Comparison of ENCODE assay signal across 8 mouse cellular contexts in genomic region chr7:25209161-25209622, GRCm38 (mm10). TPM values are rescaled to one million over a fixed set of nuclear protein-coding genes. Genes with fewer than 3 reads are reported as not detected.
A peak's percentile ranks its signal among the peaks of the same experiment; 100 is the strongest.
DNase-seq lines count a peak whose midpoint lies in the region; ATAC-seq and TF ChIP-seq lines count a peak whose summit lies in the region.

No protein-coding gene starts in this region.

- H3K4me3 ChIP-seq in embryonic facial prominence, embryonic 14.5 days (ENCODE audit: low read depth, low read length): no peak overlapping the region
- H3K4me3 ChIP-seq in embryonic facial prominence, embryonic 10.5 days: no peak overlapping the region
- peak overlapping the region; percentile 59 for H3K4me3 ChIP-seq in erythroblast, embryonic 14.5 days (replicated peaks)
- no peak overlapping the region for H3K4me3 ChIP-seq in lung, postnatal 0 days (ENCODE audit: low read depth, low read length)
- no peak overlapping the region for H3K4me3 ChIP-seq in layer of hippocampus, adult 2 months

- no peaks in the 10 kb centered on the region for H3K4me1 ChIP-seq in embryonic facial prominence, embryonic 14.5 days (ENCODE audit: control insufficient read depth, insufficient read depth, low read length)
- H3K4me1 ChIP-seq in embryonic facial prominence, embryonic 10.5 days: peaks cover 8% of the 10 kb centered on the region
- H3K4me1 ChIP-seq in erythroblast, embryonic 14.5 days (ENCODE audit: control insufficient read depth): peaks cover 92% of the 10 kb centered on the region
- H3K4me1 ChIP-seq in lung, postnatal 0 days (ENCODE audit: insufficient read depth, low read depth, low read length): no peaks in the 10 kb centered on the region

- intact Hi-C loops in left cerebral cortex, postnatal 10 days (cut with DNase I): no loop called here

- H3K27me3 ChIP-seq in embryonic facial prominence, embryonic 14.5 days (replicated peaks; ENCODE audit: control insufficient read depth, insufficient read depth, low read length): no peaks in the 10 kb centered on the region
- no peaks in the 10 kb centered on the region for H3K27me3 ChIP-seq in embryonic facial prominence, embryonic 10.5 days (replicated peaks; ENCODE audit: low read depth, poor library complexity, severe bottlenecking)
- H3K27me3 ChIP-seq in erythroblast, embryonic 14.5 days (ENCODE audit: control insufficient read depth): no peaks in the 10 kb centered on the region
- no peaks in the 10 kb centered on the region for H3K27me3 ChIP-seq in lung, postnatal 0 days (replicated peaks; ENCODE audit: insufficient read depth, low read length)

- TF ChIP-seq EP300 in lung, postnatal 0 days (IDR thresholded peaks at IDR 0.05): no peak

- no peak overlapping the region for H3K27ac ChIP-seq in embryonic facial prominence, embryonic 14.5 days (replicated peaks; ENCODE audit: low read depth, low read length)
- H3K27ac ChIP-seq in embryonic facial prominence, embryonic 10.5 days (replicated peaks): no peak overlapping the region
- peak overlapping the region; percentile 57; the same call in 1 of the 2 replicates for H3K27ac ChIP-seq in lung, postnatal 0 days (ENCODE audit: low read length)
- H3K27ac ChIP-seq in layer of hippocampus, adult 2 months: no peak overlapping the region

- no peak for ATAC-seq in embryonic facial prominence, embryonic 14.5 days (ENCODE audit: low read depth)
- ATAC-seq in lung, postnatal 0 days: peak; percentile 84

- 60% methylated on average over 3 of the region's 3 CpGs for WGBS in embryonic facial prominence, embryonic 14.5 days
- 76% methylated on average over 3 of the region's 3 CpGs for WGBS in embryonic facial prominence, embryonic 10.5 days
- 42% methylated on average over 3 of the region's 3 CpGs for WGBS in lung, postnatal 0 days

- TF ChIP-seq CTCF in lung, postnatal 0 days (IDR thresholded peaks at IDR 0.05): no peak
- no peak for TF ChIP-seq CTCF in layer of hippocampus, adult 2 months (conservative IDR thresholded peaks at IDR 0.05)

- no peak overlapping the region for H3K9ac ChIP-seq in embryonic facial prominence, embryonic 14.5 days (ENCODE audit: low read depth, low read length)
- H3K9ac ChIP-seq in lung, postnatal 0 days (replicated peaks; ENCODE audit: low read depth): no peak overlapping the region

- no peak overlapping the region for H3K4me2 ChIP-seq in embryonic facial prominence, embryonic 14.5 days (ENCODE audit: low read depth, low read length)
- no peak overlapping the region for H3K4me2 ChIP-seq in lung, postnatal 0 days (replicated peaks; ENCODE audit: low read depth, low read length)

- peak; percentile 9 for DNase-seq in embryonic facial prominence, embryonic 14.5 days (ENCODE audit: low spot score)
- DNase-seq in embryonic facial prominence, embryonic 10.5 days (ENCODE audit: low spot score): no peak
- DNase-seq in B cell, adult 2 months: peak; percentile 52 to 56
- DNase-seq in lung, postnatal 0 days (ENCODE audit: low spot score): peak; percentile 81
- no peak for DNase-seq in layer of hippocampus, adult 2 months (ENCODE audit: low spot score in 2 of 2)
- no peak for DNase-seq in gastrocnemius, postnatal 10 days
- no peak for DNase-seq in left cerebral cortex, postnatal 10 days (ENCODE audit: extremely low spot score in 1 of 2, low spot score in 2 of 2)

- no peaks in the 10 kb centered on the region for H3K9me3 ChIP-seq in embryonic facial prominence, embryonic 14.5 days (ENCODE audit: control insufficient read depth, low read length)
- H3K9me3 ChIP-seq in embryonic facial prominence, embryonic 10.5 days: no peaks in the 10 kb centered on the region
- H3K9me3 ChIP-seq in erythroblast, embryonic 14.5 days (ENCODE audit: control insufficient read depth, low read length): no peaks in the 10 kb centered on the region
- no peaks in the 10 kb centered on the region for H3K9me3 ChIP-seq in lung, postnatal 0 days (ENCODE audit: low read length)

- peaks cover 29% of the 10 kb centered on the region; the same call in 1 of the 2 replicates for H3K36me3 ChIP-seq in embryonic facial prominence, embryonic 14.5 days (ENCODE audit: control insufficient read depth, insufficient read depth, low read length)
- H3K36me3 ChIP-seq in embryonic facial prominence, embryonic 10.5 days (replicated peaks): peaks cover 60% of the 10 kb centered on the region
- H3K36me3 ChIP-seq in erythroblast, embryonic 14.5 days (ENCODE audit: control insufficient read depth): peaks cover 100% of the 10 kb centered on the region
- peaks cover 6% of the 10 kb centered on the region; the same call in 1 of the 2 replicates for H3K36me3 ChIP-seq in lung, postnatal 0 days (ENCODE audit: insufficient read depth, low read length)

RNA-seq across cellular contexts. Expression of gene Dedd2, which starts 11.2 kb away (rescaled TPM):
- 8.3 and 9.4 TPM in 2 replicates for polyA plus RNA-seq in embryonic facial prominence, embryonic 14.5 days (2014; fragmentation: Nextera tagmentation; extraction: Ambion mirVana)
- 11.3 and 12.0 TPM in 2 replicates for polyA plus RNA-seq in embryonic facial prominence, embryonic 10.5 days (2016; fragmentation: Nextera tagmentation; extraction: Ambion mirVana)
- polyA plus RNA-seq in erythroblast, embryonic 14.5 days (2012): 50.4 and 51.9 TPM in 2 replicates
- 15.9 and 18.2 TPM in 2 replicates for polyA plus RNA-seq in lung, postnatal 0 days (2015; fragmentation: Nextera tagmentation; extraction: Ambion mirVana)
- 10 to 100 TPM; 23.7 to 24.1 TPM for total RNA-seq in layer of hippocampus, adult 2 months (2021)
- 1 to 10 TPM; 6.3 to 7.4 TPM for total RNA-seq in gastrocnemius, postnatal 10 days (2021)
- total RNA-seq in left cerebral cortex, postnatal 10 days (2021): 10 to 100 TPM; 22.7 to 23.8 TPM

RNA-seq across cellular contexts. Expression of gene Zfp526, which starts 12.0 kb away (rescaled TPM):
- polyA plus RNA-seq in embryonic facial prominence, embryonic 14.5 days (2014; fragmentation: Nextera tagmentation; extraction: Ambion mirVana): 4.1 and 4.4 TPM in 2 replicates
- 2.7 and 3.3 TPM in 2 replicates for polyA plus RNA-seq in embryonic facial prominence, embryonic 10.5 days (2016; fragmentation: Nextera tagmentation; extraction: Ambion mirVana)
- polyA plus RNA-seq in erythroblast, embryonic 14.5 days (2012): 1.1 and 1.5 TPM in 2 replicates
- 1.6 and 2.2 TPM in 2 replicates for polyA plus RNA-seq in lung, postnatal 0 days (2015; fragmentation: Nextera tagmentation; extraction: Ambion mirVana)
- total RNA-seq in layer of hippocampus, adult 2 months (2021): 10 to 100 TPM; 10.5 to 12.7 TPM
- 1 to 10 TPM; 6.2 to 8.5 TPM for total RNA-seq in gastrocnemius, postnatal 10 days (2021)
- 1 to 10 TPM; 7.8 to 8.5 TPM for total RNA-seq in left cerebral cortex, postnatal 10 days (2021)

RNA-seq across cellular contexts. Expression of gene Gsk3a, which starts 28.5 kb away (rescaled TPM):
- polyA plus RNA-seq in embryonic facial prominence, embryonic 14.5 days (2014; fragmentation: Nextera tagmentation; extraction: Ambion mirVana): 14.3 and 14.8 TPM in 2 replicates
- 10.6 and 10.7 TPM in 2 replicates for polyA plus RNA-seq in embryonic facial prominence, embryonic 10.5 days (2016; fragmentation: Nextera tagmentation; extraction: Ambion mirVana)
- 30.9 and 31.8 TPM in 2 replicates for polyA plus RNA-seq in erythroblast, embryonic 14.5 days (2012)
- 6.7 and 6.8 TPM in 2 replicates for polyA plus RNA-seq in lung, postnatal 0 days (2015; fragmentation: Nextera tagmentation; extraction: Ambion mirVana)
- 100 to 1,000 TPM; 206 to 220 TPM for total RNA-seq in layer of hippocampus, adult 2 months (2021)
- total RNA-seq in gastrocnemius, postnatal 10 days (2021): 10 to 100 TPM; 51.1 to 60.2 TPM
- total RNA-seq in left cerebral cortex, postnatal 10 days (2021): 100 to 1,000 TPM; 205 TPM

RNA-seq across cellular contexts. Expression of gene Pou2f2, which starts 29.7 kb away (rescaled TPM):
- polyA plus RNA-seq in embryonic facial prominence, embryonic 14.5 days (2014; fragmentation: Nextera tagmentation; extraction: Ambion mirVana): 1.5 TPM in 2 replicates
- 4.9 and 6.2 TPM in 2 replicates for polyA plus RNA-seq in embryonic facial prominence, embryonic 10.5 days (2016; fragmentation: Nextera tagmentation; extraction: Ambion mirVana)
- polyA plus RNA-seq in erythroblast, embryonic 14.5 days (2012): 0.29 and 0.33 TPM in 2 replicates
- 0.98 and 1.4 TPM in 2 replicates for polyA plus RNA-seq in lung, postnatal 0 days (2015; fragmentation: Nextera tagmentation; extraction: Ambion mirVana)
- total RNA-seq in layer of hippocampus, adult 2 months (2021): 1 to 10 TPM; 8.2 to 8.5 TPM
- total RNA-seq in gastrocnemius, postnatal 10 days (2021): under 1 TPM; 0.16 to 0.77 TPM
- 10 to 100 TPM; 11.0 to 14.1 TPM for total RNA-seq in left cerebral cortex, postnatal 10 days (2021)

RNA-seq across cellular contexts. Expression of gene Erf, which starts 41.4 kb away (rescaled TPM):
- 23.3 and 26.0 TPM in 2 replicates for polyA plus RNA-seq in embryonic facial prominence, embryonic 14.5 days (2014; fragmentation: Nextera tagmentation; extraction: Ambion mirVana)
- polyA plus RNA-seq in embryonic facial prominence, embryonic 10.5 days (2016; fragmentation: Nextera tagmentation; extraction: Ambion mirVana): 10.9 and 11.5 TPM in 2 replicates
- polyA plus RNA-seq in erythroblast, embryonic 14.5 days (2012): 3.2 and 3.6 TPM in 2 replicates
- 8.7 and 10.3 TPM in 2 replicates for polyA plus RNA-seq in lung, postnatal 0 days (2015; fragmentation: Nextera tagmentation; extraction: Ambion mirVana)
- 10 to 100 TPM; 40.3 to 45.1 TPM for total RNA-seq in layer of hippocampus, adult 2 months (2021)
- total RNA-seq in gastrocnemius, postnatal 10 days (2021): 10 to 100 TPM; 14.9 to 18.4 TPM
- total RNA-seq in left cerebral cortex, postnatal 10 days (2021): 10 to 100 TPM; 47.7 to 55.1 TPM

Comparison
In these comparisons a context has a peak if more than half of its experiments do, and no peak if none do; other contexts are left out.
1. DNase-seq: peak in embryonic facial prominence, embryonic 14.5 days (single experiment), B cell, adult 2 months (2 of 2) and lung, postnatal 0 days (single experiment); none in embryonic facial prominence, embryonic 10.5 days (single experiment), layer of hippocampus, adult 2 months (0 of 2), gastrocnemius, postnatal 10 days (single experiment) and left cerebral cortex, postnatal 10 days (0 of 2).